Mouse (Mus musculus) bone marrow, adult 2 months (tissue): ENCODE data around the gene Klri1.

Source experiments
- CTCF ChIP-seq: fragments of 200-500 bp; IDR thresholded peaks from 2 replicates; pipeline ENCODE4 v1.5.1; 2011; ENCODE audit warnings: low read length, control low read depth; ENCODE audit not compliant: control insufficient read depth, insufficient read depth
- POLR2A ChIP-seq: fragments of 200-500 bp; IDR thresholded peaks from 2 replicates; pipeline ENCODE4 v1.6.1; 2011; ENCODE audit warnings: low read depth, mild to moderate bottlenecking, control low read depth, low read length, borderline replicate concordance; ENCODE audit not compliant: control insufficient read depth

GRCm38 (mm10) chr6:129678873-129679272 is 38.1 kb downstream of the Klri1 start, which contains the start of gene Klrc1:
- TF ChIP-seq POLR2A (no peak), CTCF (no peak)
